Mouse (Mus musculus): ENCODE results near the gene Marc2.

The Marc2 gene

GRCm38 (mm10) chr1:184853922-184854321, 7.7 kb upstream of the Marc2 start:
- no peak for DNase-seq (ENCODE audit: low spot score)

DNA sequence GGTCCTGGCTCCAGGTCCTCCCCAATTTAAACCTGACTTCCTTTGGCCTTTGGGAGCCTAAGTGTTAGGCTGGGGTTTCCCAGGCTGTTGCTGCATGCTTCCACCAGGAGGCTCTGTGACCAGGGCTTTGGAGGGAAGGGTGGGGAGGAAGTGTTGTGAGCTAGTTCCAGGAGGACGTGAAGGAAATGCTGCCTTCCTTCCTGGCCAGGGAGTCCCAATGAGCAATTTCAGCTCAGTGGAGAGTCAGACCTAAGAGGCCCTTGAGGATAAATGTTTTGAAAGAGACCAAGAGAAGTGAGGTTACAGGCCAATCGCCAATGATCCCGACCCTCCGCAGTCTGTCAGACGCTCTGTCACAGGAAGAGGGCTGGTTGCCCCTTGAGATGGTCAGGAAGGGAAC, 7.1 kb upstream of the Marc2 start:
- DNase-seq (ENCODE audit: low spot score): no peak

DNA sequence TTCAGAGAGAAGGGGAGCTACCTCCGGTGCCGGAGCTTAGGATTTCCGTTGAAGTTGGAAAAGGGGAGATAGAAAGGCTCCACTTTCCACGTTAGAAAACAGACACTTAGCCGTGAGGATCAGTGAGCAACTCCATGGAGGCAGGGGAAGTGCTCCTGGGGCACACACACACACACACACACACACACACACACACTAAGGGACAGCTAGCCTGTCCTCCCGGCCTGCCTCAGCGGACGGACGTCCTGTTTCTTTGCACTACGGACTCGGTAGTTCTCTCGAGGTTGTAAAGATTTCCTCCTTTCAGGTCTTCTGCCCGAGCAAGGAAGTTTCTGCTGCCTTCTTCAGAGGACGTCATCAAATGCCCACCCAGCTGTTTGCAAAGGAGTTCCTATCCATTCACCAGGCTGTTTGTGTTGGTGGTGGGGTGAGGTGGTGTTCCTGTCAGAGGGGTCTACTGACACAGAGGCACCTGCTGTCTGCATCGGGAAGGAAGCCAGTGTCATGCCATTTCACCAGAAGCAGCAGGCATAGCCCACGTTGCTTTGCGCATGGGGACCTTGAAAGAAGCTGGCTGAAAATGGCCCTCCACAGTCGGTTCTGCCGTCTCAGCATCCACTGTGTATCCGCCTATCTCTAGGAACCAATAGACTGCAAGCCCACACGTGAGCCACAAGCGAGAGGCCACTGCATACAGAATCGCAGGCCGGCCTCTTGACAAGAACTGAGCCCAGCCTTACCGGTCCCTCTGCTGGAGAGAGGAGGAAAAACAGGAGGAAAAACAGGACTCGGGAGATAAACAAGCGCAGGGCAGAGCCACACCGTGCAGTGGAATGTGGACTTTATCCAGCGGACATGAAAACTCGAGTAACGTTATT, 5.7 kb upstream of the Marc2 start:
- DNase-seq (ENCODE audit: low spot score): no peak

DNA sequence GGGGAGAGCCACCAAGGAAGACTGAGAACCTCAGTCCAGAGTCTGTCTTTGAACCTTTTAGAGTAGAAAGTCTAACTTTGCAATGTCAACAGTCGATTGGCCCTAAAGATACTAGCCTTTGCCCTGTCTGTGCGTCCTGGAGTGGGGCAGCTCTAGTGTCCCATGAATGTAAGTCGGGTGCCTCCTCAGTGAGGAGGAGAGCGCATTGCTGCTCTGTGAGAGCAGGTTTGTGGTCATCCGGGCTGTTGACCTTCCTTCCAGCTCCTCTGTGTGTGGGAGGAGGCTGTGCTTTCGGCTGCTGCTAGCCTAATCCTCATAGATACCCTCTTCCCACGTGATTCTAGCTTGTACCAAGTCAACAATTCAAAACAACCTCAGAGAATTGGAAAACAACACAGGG, 4.9 kb upstream of the Marc2 start:
- no peak for DNase-seq (ENCODE audit: low spot score)

DNA sequence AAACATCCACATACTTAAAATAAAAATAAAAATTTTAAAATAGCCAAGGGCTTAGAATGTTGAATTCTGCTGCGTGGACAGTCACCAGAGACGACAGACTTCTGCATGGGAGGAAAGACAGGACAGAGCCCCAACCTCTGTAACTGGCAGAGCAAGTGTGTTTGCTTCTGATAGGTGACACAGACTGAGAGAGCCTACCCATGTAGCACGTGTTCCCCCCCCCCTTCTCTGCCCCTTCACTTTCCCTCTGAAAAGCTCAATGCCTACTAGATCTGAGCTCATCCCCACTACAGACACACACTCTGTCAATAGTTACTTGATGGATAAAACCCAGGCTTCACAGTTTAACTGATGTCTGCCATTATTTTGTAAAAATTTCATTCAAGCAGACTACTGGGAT, 722 bp upstream of the Marc2 start:
- DNase-seq (ENCODE audit: low spot score): no peak

- peak; percentile 86 for DNase-seq (ENCODE audit: low spot score)
Observed at GRCm38 (mm10) chr1:184845111-184846071, 860 bp downstream of the Marc2 start.

GRCm38 (mm10) chr1:184844326-184845066, 1.8 kb downstream of the Marc2 start:
- no peak for DNase-seq (ENCODE audit: low spot score)

GRCm38 (mm10) chr1:184837649-184838048, 8.6 kb downstream of the Marc2 start:
- no peak for DNase-seq (ENCODE audit: low spot score)

DNA sequence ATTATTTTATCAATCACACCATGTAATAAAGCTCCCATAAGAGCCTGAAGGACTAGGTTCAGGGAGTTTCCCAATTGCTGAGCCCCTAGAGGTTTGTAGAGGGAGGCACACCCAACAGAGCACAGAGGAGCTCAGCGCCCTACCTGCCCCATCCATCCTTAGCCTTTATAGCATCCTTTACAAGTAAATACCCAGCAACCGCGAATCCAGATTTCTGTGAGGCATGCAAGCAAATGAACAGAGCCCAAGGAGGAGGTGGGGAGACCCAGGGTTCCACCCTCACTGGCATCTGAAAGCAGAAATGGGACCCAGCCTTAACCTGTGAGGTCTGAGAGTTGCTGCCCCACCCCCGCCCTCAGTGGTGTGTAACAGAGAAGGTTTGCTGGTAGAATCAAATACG, 9.9 kb downstream of the Marc2 start:
- DNase-seq (ENCODE audit: low spot score): no peak

DNA sequence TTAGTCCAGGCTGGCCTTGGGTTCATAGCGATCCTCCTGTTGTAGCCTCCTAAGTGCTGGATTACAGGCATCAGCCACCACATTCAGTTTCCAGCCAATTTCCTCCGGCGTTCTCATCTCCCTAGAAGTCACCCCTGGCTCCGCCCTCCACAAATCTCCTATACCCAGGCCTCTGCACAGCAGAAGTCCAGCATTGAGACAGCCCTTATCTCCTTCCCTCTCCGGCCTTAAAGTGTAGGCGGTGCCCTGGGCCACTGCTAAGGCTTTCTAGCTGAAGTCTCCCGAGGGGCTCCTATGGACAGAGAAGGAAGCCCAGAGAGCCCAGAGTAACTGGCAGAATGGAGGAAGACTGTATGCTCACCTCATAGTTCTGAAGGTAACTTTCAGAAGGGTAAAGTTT, 12.8 kb downstream of the Marc2 start:
- no peak for DNase-seq (ENCODE audit: low spot score)

DNA sequence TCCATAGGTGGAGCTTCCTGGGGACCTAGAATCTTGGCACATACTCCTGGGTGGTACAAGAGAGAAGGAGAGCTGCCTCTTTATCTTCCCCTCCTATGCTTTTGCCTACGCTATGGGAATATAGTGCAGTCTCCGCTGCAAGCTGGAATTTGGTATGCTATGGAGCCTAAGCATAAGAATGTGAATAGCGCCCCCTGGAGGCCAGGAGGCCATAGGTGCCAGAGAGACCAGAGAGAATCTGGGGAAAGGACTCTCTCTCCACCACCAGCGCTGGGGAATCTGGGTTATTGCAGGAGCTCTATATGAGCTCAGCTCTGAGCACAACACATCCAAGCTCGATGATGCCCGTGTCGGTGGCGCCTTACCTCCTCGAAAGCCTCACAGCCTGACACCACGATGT, 14.0 kb downstream of the Marc2 start:
- no peak for DNase-seq (ENCODE audit: low spot score)

DNA sequence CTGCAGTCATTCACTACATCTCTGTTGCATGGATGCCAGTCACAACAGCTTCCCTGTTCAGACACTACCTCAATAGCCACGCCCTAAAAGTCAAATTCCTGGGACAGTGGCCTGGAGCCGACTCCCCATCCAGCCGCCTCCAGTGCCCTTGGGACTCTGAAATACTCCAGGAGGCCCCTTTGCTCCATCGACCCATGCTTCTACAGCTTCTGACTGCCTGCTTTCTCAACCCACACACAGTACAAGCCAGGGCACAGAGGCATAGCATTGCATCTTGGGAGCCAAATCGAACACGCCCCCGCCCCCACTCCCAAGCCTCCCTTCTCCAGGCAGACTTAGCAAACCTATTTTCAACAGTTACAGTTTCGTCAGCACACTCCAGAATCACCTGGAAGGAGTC, 16.4 kb downstream of the Marc2 start:
- DNase-seq (ENCODE audit: low spot score): no peak

DNA sequence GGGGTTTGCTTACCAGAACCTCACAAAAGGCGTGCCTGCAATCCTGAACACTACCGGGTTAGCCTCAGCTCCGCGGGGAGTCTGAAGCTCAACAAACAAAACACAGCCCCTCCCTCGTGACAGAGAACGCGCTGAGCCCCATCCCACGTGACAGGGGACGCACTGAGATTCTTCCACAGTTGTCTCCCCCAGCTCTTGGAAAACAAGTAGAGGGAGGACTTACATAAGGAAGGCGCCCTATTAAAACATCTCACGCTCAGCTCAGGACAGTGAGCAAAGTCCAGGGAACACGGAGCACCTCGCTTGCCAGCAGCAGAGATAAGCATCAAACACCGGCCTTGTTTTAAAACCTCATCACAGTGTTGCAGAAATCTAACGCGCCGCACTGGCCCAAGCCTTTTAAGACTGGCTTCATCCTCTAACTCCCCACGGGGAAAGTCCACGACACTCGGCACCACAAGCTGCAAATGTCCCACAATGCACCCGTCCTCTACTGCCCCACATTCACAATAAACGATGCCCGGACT, 19.0 kb downstream of the Marc2 start:
- no peak for DNase-seq (ENCODE audit: low spot score)

DNA sequence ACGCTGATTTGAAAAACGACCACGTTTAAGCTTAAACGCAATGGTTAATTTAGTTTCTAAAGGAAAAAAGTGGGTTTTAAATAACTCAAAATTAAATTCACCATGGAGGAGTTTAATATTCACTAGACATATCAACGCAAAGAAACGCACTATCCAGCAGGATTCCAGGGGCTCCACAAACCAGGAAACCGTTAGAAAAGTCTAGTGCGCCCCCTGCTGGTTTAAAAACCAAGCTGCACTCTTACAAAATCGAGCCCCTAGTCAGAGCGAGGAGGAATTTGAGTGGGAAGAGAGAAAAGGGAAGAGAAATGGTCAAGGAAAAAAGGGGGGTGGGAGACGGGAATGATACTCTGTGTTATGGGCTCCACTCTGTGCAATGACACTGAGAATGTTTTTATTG, 21.2 kb downstream of the Marc2 start:
- DNase-seq (ENCODE audit: low spot score): no peak

GRCm38 (mm10) chr1:184824439-184824851, 21.8 kb downstream of the Marc2 start:
- DNase-seq (ENCODE audit: low spot score): peak; percentile 84

DNA sequence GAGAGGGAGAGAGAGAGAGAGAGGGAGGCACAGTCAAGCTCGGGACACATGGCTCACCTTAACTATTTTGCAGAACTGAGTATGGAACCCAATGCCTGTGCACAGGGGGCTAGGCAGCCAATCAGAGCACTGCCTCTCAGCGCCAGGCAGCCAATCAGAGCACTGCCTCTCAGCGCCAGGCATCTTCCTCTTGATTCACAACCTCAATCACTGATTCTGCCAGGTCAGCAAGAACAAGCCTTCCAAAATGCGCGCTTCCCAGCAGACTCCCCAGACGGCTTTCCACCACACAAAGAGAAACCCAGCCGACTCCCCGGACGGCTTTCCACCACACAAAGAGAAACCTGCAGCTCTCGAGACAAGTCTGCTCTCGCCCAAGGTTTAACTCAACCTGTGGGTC, 23.6 kb downstream of the Marc2 start:
- DNase-seq (ENCODE audit: low spot score): no peak

- DNase-seq (ENCODE audit: low spot score): no peak
Observed at GRCm38 (mm10) chr1:184817768-184818167, 28.5 kb downstream of the Marc2 start.

GRCm38 (mm10) chr1:184811716-184812250, 34.5 kb downstream of the Marc2 start:
- no peak for DNase-seq (ENCODE audit: low spot score)

DNA sequence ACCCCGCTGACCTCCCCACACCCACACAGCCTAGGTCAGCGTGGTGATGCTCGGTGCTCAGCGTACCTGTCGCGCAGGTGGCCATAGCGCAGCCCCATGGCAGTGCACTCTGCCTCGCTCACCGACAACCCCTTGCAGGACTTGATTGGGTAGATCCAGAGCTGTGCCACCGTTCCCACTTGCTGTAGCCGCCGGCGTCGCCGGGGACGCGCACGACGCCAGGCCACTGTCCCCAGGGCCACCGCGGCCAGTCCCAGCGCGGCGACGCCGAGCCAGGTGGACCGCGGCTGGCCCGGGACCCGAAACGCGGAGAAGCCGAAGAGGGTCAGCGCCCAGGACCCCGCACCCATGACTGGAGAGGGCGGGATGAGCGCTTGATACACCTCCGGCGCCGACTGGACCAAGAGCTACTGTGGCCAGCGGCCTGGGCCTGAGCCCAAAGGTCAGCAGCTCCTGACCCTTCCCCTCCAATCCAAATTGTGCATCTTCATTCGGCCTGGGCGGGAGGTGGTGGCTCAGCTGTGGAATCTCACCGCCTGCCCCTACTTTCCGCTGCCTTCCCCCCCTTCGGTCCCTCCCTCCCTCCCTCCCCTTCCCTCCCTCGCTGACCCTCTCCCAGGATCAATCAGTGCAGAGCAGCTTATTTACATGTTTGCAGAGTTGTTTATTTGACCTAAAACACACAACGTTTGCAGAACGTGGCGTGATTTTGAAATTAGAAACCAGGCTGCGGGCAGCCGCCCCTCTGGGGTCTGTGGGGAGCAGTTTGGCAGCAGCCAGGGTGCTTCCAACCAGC, 35.3 kb downstream of the Marc2 start, which contains the start of gene Marc1:
TSS of gene Marc1 (minus strand) at position 534 of the 796 bp plus-strand sequence.
- DNase-seq (ENCODE audit: low spot score): no peak

- DNase-seq (ENCODE audit: low spot score): no peak
Observed at GRCm38 (mm10) chr1:184809578-184810001, 36.7 kb downstream of the Marc2 start.

Measured in ovary, postnatal 10 days (tissue).